Mouse (Mus musculus) urinary bladder, postnatal 14 days (tissue): ENCODE measurements around the gene Prickle2.

Experiments used
- DNase-seq: peaks from one replicate; pipeline ENCODE4 v3.0.0; 2021; ENCODE audit warnings: low spot score

Prickle2 gene

DNA sequence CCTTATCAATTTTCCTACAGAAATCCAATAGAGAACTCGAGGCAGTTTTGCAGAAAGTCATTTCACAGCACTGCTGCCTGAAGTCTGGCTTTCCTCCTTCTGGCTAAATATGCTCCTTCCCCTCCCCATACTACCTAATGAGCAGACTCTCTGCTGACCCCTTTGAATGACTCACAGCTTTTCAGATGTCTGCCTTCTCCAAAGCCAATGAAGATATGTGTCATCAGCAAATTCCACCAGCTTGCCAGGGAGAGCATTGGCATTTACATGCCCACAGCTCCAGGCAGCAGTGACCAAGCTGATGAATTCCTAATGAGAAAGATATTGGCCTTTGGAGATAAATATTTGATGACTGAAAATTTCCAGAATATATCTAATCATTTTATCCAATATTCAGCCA, 121.9 kb downstream of the Prickle2 start:
- no peak for DNase-seq

DNA sequence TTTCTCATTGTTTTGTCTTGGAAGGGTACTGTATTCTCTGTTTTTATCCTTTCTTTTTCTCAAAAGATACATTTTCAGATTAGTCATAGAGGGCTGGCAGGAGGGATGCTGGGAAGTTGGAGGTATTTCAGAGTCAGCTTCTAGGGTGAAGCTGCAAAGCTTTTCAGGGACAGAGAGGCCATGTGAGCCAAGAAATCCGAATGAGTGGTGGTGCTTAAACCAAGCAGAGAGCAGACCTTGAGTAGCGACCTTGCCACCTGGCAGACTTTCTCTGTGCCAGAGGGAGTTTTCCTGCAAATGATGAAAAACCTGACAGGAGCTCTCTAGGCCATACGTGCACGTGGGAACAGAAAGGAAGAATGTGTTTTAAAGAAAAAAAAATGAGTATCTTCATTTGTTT, 130.7 kb downstream of the Prickle2 start:
- no peak for DNase-seq

DNA sequence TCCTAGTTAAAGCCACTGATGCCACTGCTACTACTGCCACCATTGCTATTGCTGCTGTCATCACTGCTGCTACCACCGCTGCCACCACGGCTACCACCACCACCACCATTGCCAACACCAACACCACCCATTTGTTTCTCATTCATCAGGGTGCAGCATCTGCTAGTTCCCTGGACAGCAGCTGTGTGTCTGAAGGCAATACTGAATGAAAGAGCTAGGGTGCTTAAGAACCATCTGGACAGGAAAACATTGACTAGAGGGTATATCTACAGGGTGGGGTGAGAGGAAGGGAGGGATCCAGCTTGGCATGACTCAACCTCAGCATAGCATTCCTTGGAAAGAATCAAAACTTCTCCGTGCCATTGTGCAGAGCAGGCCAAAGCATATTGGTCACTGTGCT, 133.8 kb downstream of the Prickle2 start:
- DNase-seq, result no peak

DNA sequence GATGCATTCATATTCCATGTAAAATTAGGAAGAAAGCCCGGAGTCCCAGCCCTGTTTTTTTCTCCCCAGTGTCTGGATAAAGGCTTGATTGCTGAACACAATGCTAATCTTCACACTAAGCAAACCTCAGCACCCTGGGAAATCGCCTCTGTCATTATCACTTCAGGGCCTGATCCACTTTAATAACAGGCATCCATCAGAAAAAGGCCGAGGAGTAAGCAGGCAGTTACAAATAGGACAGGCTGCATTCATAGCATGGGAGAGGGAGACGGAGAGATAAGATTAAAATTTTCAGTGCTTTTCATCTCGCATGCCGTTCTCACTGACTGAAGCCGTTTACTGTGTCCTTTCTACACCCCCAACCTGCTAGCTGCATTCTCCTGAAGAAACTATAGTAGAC, 135.9 kb downstream of the Prickle2 start:
- no peak for DNase-seq

DNA sequence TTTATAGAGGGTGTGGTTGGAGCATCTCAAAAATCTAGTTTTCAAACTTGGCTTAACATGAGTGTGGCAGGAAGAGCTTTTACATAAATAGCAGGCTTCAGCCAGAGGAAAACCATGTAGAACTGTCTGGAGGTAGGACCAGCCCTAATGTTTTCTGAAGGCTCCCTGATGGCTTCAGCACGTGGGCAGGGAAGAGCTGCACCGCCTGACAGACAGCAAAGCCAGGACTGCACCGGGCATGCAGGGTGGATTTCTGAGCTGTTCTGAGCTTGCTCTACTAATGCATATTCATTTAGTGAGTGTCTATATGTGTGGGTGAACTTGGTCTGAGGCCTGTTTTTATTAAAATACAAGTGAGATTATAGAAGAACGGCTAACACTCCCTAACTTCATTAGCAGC, 136.7 kb downstream of the Prickle2 start:
- DNase-seq, result no peak

DNA sequence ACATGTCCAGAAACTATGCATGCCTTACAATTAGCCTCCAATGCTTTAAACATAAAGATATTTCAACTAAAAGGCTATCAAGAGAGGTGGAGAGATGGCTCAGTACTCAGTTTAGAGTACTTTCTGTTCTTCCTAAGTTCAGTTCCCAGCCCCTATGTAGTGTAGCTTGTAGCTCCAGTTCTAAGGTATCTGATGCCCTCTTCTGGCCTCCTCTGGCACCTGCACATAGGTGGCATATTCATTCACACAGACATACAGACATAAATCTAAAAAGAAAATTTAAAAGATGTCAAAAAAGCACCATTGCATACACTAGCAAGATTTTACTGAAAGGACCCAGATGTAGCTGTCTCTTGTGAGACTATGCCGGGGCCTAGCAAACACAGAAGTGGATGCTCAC, 146.7 kb downstream of the Prickle2 start:
- DNase-seq, result no peak

DNA sequence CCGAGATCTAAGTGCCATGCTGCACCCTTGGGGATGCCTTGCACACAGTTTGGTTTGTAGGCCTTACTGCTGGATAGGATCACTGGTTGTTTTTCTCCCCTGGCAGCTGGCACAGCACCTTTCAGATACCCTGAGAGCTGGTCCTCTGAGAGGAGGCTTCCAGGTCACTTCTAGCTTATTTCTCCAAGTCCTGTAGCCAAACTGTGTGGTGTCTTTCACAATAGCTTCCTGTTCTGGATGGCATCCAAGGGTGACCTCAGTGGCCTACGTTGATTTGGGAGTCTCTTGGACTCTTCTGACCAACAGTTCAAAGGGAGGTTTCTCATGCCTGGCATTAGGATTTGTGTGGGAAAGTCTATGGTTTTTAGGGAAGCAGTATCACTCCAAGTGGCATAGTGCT, 150.3 kb downstream of the Prickle2 start:
- DNase-seq, result no peak

DNA sequence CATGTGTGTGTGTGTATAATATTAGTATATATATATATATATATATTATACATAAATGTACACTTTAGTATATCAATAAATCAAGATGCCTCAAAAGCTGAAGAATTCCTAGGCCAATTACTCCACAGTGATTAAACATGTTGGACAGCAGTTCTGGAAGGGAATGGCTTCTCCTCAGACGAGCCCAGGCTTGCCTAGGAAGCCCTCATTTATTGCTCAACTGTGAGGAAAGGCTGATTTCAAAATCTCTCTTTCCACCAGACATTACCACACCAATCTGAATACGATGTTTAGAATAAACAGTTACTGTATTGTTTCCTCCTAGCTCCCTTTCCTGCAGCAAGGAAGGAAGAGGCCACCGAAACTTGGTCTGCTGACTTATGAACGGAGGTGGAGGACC, 152.9 kb downstream of the Prickle2 start:
- no peak for DNase-seq

DNA sequence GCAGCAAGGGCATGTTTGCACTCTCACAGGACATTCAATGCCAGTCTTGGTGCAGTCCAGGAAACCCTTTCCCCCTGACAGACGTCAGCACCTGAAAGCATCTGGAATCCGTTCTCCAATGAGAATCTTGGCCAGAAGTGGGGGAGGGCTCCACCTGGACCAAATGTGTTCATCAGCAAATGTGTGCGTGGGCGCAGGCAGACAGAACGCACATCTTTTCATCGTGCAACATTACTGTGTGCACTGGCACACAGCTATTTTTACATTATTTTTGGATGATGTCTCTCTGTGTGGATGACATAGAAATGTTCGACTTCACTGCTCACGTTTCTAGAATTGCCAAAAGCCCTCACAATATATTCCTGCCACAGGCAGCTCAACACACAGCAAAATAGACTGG, 156.7 kb downstream of the Prickle2 start:
- no peak for DNase-seq

DNA sequence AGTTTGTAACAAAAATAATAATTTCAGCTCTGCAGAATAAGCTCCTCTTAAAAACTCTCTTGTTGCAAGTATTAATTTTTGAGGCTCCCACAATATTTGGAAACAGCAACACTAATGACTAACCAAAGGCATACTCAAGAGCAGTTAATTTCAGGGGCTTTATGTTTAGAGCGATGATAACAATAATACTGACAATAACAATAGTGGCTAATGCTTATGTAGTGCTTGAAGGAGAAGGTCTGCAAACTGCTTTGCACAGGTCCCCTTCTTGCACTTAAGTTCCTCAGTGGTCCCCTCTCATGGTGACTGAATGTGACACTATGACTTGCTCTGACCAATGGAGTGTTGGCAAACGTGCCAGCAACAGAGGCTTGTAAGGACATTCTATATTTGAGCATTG, 160.8 kb downstream of the Prickle2 start:
- DNase-seq, result no peak

DNA sequence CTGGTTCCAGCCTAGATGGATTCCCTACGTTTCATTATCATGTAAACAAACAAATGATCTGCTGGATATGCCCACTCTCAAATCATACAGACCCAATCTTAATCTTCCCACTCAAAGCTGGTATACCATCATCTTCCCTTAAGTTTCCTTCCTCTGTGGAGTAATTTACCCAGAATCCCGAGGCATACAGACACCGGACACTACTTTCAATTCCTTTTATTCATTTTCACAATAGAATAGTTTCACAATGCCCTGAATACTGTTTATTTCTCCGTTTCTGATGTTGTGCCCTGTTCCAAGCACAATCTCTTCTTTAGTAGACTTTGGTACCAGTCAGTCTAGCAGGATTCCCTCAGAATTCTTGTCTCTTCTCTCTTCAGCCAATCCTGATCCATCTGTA, 162.1 kb downstream of the Prickle2 start:
- DNase-seq, result no peak

DNA sequence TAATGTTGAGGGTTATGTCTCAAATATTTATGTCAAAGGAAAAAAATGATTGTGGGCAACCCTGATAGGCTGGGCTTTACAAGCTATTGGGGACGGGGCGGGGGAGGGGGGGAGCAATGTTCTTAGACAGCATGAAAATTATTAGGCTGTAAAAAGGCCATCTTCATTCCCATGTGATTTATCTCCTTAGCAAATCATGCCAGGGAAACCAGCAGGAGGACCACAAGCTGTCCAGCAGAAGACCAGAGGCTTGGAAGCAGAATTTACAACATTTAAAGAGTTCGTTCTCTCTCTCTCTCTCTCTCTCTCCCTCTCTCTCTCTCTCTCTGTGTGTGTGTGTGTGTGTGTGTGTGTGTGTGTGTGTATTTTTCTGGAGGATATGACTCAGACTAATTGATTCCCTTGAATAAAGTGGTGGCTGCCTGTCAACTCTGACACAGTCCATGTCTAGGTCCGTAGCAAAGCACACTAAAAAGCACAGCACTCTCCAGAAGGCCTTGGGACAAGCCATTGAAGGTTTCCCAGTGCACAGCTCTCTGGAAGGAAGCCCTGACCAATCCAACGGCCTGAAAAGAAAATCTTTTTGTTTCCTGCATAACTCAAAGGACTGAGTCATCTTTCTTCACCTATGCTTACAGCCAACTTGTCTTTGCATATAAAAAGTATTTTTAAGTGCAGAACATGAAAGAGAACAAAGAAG, 163.4 kb downstream of the Prickle2 start:
- DNase-seq, result no peak

DNA sequence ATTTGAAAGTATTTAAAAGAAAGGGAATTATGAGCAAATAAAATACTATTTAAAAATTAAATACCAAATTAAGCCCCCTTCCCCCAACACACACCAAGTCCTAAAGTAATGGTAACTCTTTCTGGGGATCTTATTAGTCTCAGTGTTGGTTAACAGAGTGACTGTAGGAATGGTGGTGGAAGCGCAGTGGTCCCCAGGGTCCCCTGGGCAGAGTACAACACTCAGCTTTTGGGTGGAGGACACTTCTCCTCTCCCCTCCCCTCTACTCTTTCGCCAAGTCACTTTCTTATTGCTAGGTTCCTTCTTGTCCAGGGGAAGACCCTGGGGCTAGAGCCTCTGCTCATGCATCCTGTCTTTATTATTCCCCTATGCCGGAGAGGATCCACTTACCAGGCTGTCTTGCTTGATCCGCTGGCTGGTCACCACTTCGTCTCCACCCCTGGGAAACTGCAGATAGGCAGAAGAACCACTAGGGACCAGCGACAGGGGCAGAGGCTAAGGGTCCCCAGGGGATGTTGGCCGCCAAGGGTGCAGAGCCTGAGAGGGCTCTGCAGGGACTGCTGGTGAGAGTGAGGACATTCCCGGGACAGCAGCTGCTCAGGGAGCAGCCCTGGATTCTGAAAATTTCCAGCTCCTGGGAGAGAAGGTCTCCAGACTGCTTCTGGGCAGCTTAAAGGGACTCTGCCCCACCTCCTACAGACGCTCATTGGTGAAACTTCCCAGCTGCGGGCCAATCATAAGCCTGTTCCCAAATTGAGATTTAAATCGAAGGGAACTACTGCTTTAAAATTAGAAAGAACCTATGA, 171.5 kb downstream of the Prickle2 start:
- DNase-seq, result peak; percentile 38

DNA sequence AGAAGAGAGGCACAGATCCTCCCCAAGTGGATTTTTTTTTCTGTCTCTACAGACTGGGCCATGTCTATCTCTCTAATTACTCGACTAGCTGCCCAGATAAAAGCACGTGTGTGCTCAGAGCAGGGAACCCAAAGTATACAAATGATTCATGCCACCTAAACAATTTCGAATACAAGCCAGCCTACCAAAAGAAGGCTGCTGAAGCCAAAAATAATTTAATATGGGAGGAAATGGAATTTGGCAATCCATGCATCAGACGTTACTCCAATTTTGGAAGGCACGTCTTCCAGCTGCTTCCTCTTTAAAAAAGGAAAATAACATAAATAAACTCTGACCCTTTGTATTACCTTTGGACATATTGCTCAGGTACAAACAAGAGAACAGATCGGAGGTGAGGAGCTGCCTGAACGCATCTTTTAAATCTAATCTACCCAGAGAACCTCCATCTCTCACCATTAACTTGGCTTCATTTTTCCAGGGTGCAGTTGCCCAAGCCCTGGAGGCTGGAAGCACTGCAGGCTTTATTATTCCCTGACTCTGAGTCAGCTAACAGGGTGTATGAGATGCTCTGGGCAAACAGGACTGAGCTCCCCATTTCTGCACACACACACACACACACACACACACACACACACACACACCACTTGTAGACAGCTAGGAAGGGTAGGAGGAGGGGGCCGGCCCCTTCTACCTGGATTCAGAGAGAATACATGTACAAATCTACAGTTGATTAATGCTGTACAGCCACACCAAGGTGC, 172.5 kb downstream of the Prickle2 start:
- DNase-seq, result no peak

DNA sequence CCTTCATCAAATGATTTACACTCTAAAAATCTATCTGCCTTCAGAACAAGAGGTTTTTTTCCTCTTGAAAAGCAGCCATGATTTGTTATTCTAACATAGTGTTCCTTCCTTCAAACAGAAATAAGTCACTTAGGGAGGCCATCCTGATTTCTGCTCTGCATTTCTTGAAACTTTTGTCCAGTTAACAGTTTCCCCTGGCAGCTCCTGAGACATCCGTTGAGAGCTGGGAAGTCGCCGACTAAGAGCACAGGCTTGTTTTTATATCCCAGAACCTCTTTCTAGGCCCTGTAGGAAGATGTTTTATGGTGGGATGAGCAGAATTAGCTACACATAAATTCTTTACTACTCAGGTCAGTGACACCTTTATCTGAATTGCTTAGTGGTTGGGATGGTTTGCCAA, 173.1 kb downstream of the Prickle2 start:
- DNase-seq, result no peak

DNA sequence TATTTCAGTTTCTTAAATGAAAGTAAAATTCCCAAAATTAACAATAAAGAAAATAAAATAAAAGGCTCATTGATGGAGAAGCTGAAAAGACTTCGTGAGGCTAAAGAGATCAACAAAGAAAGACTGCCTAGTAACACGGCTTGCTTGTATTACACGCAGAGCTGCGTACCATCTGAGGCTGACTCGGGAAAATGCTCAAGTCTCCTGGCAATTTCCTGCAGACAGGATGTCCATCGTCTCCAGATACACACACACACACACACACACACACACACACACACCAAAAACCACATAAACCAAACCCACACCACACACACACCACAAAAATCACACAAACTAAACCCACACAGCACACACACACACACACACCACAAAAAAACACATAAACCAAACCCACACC, 173.6 kb downstream of the Prickle2 start:
- DNase-seq, result no peak

DNA sequence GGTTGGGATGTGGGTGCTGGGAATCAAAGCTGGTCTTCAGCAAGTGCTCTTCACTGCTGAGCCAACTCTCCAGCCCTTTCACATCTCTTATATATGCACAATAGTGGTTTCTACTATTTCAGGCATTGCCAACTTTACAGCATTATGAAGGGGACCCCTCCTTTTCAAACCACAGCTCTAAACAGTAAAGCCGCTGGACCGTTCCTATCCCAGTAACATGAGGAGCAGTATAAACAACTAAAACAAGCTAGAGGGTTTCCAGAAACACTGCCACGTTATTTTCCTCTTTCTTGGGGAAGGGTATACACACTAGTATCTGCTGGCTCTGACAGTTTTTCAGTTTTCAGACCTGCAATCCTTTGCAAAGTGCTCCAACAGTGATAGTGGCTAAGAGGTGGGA, 179.7 kb downstream of the Prickle2 start:
- DNase-seq, result no peak

DNA sequence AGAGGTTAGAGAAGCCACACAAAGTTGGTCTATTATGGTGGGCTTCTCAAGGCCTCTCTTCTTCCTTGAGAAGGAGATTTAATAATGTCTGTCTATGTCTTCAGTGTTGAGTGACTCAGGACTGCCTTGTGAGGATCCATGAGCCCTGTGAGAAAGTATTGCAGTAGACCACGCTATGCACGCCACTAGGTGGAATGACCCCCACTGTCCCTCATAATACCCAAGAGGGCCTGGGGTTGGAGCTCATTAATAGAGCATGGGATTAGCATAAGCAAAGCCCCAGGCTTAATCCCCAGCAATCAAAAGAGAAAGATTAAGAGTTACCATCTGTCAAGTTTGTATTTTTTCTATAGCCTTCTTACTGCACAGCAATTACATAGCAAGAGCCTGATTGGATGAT, 180.3 kb downstream of the Prickle2 start:
- no peak for DNase-seq

DNA sequence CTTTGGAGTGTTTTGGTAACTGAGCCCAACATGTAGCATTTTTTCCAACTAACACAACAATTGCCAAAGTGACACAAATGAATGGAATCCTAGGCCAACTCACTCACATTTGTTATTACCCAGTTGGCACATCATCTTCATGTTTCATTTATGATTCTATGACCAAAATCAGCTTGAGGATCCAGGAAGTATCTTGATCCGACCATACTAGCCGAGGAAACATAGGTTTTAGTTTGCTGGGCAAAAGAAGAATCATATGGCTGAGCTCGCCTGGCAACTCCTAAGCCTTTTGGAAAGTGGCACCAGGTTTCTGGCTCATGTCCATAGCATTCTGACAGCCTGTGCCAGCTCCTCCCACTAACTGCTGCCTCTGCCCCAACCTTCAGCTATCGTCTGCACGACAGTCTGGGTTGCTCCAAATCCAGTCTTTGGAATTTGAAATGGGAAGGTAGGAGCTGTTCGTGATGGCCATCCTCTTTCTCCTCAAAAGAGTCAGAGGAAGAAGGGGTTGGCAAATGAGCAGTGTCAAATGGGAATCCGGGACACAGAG, 184.4 kb downstream of the Prickle2 start:
- peak; percentile 26 for DNase-seq

DNA sequence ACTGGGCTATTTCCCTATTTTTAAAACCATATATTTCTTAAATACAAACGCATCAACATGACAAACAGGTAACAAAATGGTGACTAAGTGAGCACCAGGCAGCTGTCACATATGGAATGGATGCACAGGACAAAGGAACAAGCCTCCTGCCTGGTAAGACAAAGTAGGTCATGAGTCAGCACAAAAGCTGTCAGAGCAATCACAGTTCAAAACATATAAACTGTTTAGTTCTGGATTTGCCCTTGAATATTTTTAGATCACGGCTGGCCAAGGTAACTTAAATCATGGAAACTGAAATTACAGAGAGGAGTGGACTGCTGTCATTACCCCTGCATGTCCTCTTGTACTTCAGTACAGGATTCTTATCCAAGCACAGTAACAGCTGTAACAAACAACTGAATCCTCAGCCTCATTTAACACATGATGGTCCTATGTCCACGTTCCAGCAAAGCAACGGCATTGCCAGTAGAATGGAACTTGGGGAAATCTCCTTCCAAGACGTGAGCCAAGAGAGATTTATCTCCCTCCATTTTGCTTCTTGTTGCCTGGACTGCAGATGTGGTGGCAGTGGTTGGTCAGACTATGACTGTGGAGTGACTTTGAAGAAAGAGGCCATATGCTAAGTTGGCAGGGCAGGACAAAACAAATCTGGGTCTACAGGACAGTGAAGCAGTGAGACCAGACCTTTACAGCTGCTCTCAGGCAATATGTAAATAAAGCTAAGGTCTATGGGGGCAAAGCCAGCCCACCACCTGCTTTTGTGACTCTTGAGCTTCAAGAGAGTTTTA, 185.7 kb downstream of the Prickle2 start:
- DNase-seq, result no peak

DNA sequence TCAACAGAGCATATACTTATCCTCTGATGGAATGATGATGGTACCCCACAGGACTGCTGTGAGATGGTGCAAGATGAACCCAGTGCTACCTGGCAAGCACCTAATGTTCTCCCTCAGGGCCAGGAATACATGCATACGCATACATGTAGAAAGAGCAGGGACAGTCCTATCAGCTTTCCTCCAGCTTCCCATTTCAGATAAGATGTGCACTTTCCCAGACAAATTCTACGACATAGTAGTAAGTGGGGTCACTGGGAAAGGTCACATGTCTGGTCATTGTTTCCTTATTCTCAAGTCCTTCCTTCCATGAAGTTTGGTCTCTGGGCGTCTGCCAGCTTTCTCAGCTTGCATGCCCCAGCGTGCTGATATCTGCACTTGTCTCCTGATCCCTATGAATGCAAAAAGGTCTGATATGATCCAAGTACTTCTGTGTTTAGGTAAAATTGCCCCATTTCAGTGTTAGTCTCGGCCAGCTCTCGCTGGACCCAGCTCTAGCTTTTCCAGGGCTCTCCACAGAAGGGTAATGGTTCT, 187.5 kb downstream of the Prickle2 start:
- DNase-seq, result no peak

DNA sequence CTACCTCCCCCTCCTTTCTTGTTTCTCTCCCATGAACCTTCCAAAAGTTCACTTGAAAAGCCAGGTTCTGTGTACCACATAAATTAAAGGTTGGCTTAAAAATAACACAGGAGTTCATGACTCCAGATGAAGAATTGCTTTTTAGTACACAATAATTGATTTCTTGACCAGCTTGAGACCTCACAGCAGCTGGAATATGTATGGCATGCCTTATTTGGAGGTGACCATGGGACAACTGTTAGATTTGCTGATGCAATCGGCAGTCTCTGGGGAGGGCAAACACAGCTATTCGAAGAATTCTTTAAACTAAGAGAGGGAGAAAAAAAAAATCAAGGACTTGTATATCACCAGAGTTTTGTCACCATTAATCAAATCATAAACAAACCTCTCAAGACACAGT, 189.0 kb downstream of the Prickle2 start:
- no peak for DNase-seq
